Mouse (Mus musculus): Measurements from ENCODE around the gene Svs3b. TPM values are rescaled to one million over a fixed set of nuclear protein-coding genes. Genes with fewer than 3 reads are reported as not detected.
"Not testable (repeated sequence)": the region's sequence is repeated elsewhere in the genome, so short reads cannot be mapped to it uniquely, and the experiment has no call there.

The Svs3b gene
- total RNA-seq (2021) = not detected

DNA sequence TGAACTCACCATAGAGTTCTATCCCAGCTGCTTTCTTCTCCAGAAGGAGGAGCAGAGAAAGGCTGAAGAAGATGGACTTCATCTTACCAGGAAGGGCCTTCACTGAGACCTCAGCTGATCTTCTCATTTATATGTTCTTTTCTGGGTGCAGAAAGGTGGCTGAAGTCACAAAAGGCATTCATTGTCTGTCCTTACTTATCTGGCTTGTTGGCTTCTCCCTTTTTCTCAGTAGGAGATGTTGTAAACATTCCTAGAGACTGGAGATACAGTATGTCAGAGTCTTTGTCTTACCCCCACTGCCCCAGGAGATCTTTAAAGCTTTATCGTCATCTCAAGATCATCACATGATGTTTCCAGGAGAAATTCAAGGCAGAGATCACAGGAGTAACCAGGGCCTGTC is at the start of gene Svs3b:
Gene Svs3b (minus strand): TSS at position 101 of the 400 bp plus-strand sequence.
- DNase-seq (ENCODE audit: low spot score in 2 of 2); intact Hi-C loops (cut with DNase I): not testable (repeated sequence)

- intact Hi-C loops (cut with DNase I); DNase-seq (ENCODE audit: low spot score in 2 of 2): not testable (repeated sequence)
These were observed 32.5 kb upstream of the Svs3b start, which contains the start of gene Svs3a for GRCm38 (mm10) chr2:164288968-164289367. TSS of gene Svs3a (plus strand) at chr2:164289268.

- no peak for DNase-seq (ENCODE audit: low spot score in 2 of 2)
- intact Hi-C loops (cut with DNase I) = no loop called here
These were observed 21.9 kb upstream of the Svs3b start, which contains the start of gene Svs4 for GRCm38 (mm10) chr2:164278359-164278758. TSS of gene Svs4 (minus strand) at chr2:164278459.

DNA sequence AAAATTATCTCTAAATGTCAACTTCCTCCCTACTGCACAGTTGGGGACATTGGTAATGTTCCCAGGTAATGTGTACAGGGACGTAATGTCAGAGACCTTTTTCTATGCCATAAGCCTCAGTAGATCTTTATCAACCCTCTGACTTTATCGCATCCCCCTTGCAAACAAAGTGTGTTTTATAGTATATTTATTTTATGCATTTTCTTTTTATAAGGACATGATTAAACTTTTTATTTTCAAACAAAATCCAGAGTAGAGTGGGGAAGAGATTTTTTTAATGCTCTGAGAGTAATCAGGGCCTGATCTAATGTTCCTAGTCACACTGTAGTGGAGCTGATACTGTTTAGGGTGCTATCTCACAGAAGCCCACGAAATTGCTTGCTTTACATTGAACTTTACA is 18.1 kb downstream of the Svs3b start, which contains the start of gene Svs2:
Gene Svs2 (minus strand): TSS at position 101 of the 400 bp plus-strand sequence.
- intact Hi-C loops (cut with DNase I) = no loop called here
- DNase-seq (ENCODE audit: low spot score in 2 of 2) = no peak

GRCm38 (mm10) chr2:164232671-164233070 is 23.8 kb downstream of the Svs3b start:
- intact Hi-C loops (cut with DNase I) = no loop called here

DNA sequence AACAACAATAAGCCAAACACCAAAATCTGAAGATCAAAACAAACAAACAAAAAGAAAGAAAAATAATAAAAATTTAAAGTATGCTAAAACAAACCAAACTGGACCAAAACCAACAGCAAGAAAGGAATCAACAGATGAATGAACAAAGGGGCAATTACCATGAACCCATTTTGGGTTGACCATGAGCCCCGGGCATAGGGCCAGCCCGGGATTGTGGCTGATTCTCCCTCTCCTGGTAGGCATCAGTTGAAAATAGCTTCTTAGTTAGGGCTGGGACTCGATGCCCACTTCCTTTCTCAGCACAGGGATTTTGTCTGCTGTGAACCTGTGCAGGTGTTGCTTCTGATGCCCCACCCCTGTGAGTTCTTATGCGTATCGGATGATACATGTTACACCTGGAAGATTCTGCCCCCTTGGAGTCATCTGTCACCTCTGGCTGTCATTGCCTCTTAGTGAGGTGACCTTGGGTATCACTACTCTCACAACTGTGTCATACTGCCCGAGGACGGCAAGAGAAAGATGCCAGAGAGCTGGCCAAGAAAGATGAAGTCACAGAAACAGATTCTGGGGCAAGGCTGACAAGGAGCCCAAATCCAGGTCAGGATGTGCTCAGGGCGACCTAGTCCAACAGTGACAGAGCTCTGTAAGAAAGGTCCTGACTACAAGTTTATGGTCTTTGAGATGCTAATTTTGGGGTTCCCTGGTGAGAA is 27.9 kb downstream of the Svs3b start:
- intact Hi-C loops (cut with DNase I) = no loop called here
- DNase-seq (ENCODE audit: low spot score in 2 of 2) = no peak

More at GRCm38 (mm10) chr2:164232671-164233070, 23.8 kb downstream of the Svs3b start:
- no peak for DNase-seq (ENCODE audit: low spot score in 2 of 2)

DNA sequence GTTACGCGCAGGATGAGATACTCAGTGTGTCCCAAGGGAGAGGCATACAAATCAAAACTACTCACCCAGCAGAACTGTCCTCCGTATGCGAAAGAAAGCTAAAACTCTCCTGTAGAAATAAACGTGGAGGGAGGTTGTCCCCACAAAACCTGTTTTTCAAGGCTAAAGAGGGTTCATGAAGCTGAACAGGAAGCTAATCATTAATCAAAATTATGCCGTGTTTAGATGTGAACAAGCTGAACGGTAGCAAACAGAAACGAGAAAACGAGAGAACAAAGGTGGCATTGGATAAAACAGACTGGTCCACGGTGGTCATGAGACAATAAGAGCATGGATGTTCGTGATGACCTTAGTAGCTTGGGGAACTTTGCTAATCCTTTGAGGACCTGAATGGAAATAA is 34.9 kb downstream of the Svs3b start, which contains the start of gene Wfdc15b:
Gene Wfdc15b (minus strand): TSS at position 139 of the 400 bp plus-strand sequence.
- DNase-seq (ENCODE audit: low spot score in 2 of 2) = no peak
- intact Hi-C loops (cut with DNase I) = no loop called here

- intact Hi-C loops (cut with DNase I) = no loop called here
- DNase-seq (ENCODE audit: low spot score in 2 of 2) = no peak
These were observed 37.1 kb downstream of the Svs3b start for GRCm38 (mm10) chr2:164219295-164219694.

- peak in 1 of 2 experiments; percentile 75 for DNase-seq (ENCODE audit: low spot score in 2 of 2)
These were observed 43.7 kb downstream of the Svs3b start for GRCm38 (mm10) chr2:164212711-164213110.

GRCm38 (mm10) chr2:164210892-164211291 is 45.5 kb downstream of the Svs3b start:
- DNase-seq (ENCODE audit: low spot score in 2 of 2) = no peak
- intact Hi-C loops (cut with DNase I) = no loop called here

More at GRCm38 (mm10) chr2:164212711-164213110, 43.7 kb downstream of the Svs3b start:
- intact Hi-C loops (cut with DNase I) = loop anchor here (1.0 to 2.0 kb wide), 2 partner anchors 37 to 76 kb away; no protein-coding TSS in a partner anchor

DNA sequence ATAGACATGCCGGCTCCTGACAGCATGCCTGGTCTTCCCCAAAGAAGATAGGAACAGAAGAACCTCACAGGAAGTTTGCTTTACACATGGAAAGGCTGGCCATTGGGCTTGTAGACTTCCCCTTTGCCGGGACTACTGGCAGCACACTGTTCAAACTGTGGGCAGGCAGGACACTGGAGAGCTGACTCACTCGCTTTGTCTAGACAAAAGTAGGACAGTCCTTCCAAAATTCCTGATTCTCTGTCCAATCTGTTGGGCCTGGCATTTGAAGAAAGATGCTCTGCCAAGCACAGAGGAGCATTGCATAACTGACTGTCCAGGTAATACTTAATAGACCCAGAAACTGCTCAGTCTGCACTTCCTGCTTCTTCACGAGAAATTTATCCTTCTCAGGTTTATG is 49.8 kb downstream of the Svs3b start:
- intact Hi-C loops (cut with DNase I) = no loop called here
- peak in 1 of 2 experiments; percentile 77 for DNase-seq (ENCODE audit: low spot score in 2 of 2)

- DNase-seq (ENCODE audit: low spot score in 2 of 2); intact Hi-C loops (cut with DNase I): not testable (repeated sequence)
These were observed 50.4 kb downstream of the Svs3b start for GRCm38 (mm10) chr2:164206011-164206410.

Other genes starting within 250 kb of the Svs3b start
- under 1 TPM in 1 of 2 experiments, not detected in 1; 0.71 TPM for gene Pabpc1l, start 231.2 kb downstream of the Svs3b start, total RNA-seq (2021)
- gene Stk4, start 186.3 kb downstream of the Svs3b start, total RNA-seq (2021) = 10 to 100 TPM; 37.4 to 45.4 TPM
- 10 to 100 TPM; 62.5 to 65.0 TPM for gene Tomm34, start 185.5 kb downstream of the Svs3b start, total RNA-seq (2021)
- gene Kcns1, start 85.5 kb downstream of the Svs3b start, total RNA-seq (2021) = 10 to 100 TPM; 14.2 to 17.2 TPM
- gene Wfdc5, start 73.9 kb downstream of the Svs3b start, total RNA-seq (2021) = not detected
- gene Wfdc12, start 66.0 kb downstream of the Svs3b start, total RNA-seq (2021) = not detected
- gene Wfdc15a, start 56.5 kb downstream of the Svs3b start, total RNA-seq (2021) = not detected
- gene Wfdc15b, start 35.0 kb downstream of the Svs3b start, total RNA-seq (2021) = not detected
- not detected for gene Svs2, start 18.2 kb downstream of the Svs3b start, total RNA-seq (2021)
- gene Svs4, start 21.8 kb upstream of the Svs3b start, total RNA-seq (2021) = not detected
- not detected for gene Svs3a, start 32.6 kb upstream of the Svs3b start, total RNA-seq (2021)
- not detected for gene Svs6, start 60.1 kb upstream of the Svs3b start, total RNA-seq (2021)
- gene Svs5, start 76.1 kb upstream of the Svs3b start, total RNA-seq (2021) = not detected
- gene Slpi, start 132.5 kb upstream of the Svs3b start, total RNA-seq (2021) = not detected
- under 1 TPM; 0.41 to 0.43 TPM for gene Rbpjl, start 146.5 kb upstream of the Svs3b start, total RNA-seq (2021)
- 10 to 100 TPM; 11.5 to 13.8 TPM for gene Matn4, start 148.5 kb upstream of the Svs3b start, total RNA-seq (2021)
- gene Sdc4, start 187.2 kb upstream of the Svs3b start, total RNA-seq (2021) = 10 to 100 TPM; 86.7 to 90.7 TPM
- gene Sys1, start 200.3 kb upstream of the Svs3b start, total RNA-seq (2021) = 10 to 100 TPM; 38.0 to 39.7 TPM
- 10 to 100 TPM; 11.4 to 13.1 TPM for gene Gm20458, start 204.3 kb upstream of the Svs3b start, total RNA-seq (2021)
- gene Trp53tg5, start 217.1 kb upstream of the Svs3b start, total RNA-seq (2021) = not detected
- gene Dbndd2, start 229.5 kb upstream of the Svs3b start, total RNA-seq (2021) = 100 to 1,000 TPM; 114 to 127 TPM
- 10 to 100 TPM; 92.5 to 94.5 TPM for gene Pigt, start 240.9 kb upstream of the Svs3b start, total RNA-seq (2021)

All from left cerebral cortex, postnatal 25 days (tissue).